In the genomic region with DNA sequence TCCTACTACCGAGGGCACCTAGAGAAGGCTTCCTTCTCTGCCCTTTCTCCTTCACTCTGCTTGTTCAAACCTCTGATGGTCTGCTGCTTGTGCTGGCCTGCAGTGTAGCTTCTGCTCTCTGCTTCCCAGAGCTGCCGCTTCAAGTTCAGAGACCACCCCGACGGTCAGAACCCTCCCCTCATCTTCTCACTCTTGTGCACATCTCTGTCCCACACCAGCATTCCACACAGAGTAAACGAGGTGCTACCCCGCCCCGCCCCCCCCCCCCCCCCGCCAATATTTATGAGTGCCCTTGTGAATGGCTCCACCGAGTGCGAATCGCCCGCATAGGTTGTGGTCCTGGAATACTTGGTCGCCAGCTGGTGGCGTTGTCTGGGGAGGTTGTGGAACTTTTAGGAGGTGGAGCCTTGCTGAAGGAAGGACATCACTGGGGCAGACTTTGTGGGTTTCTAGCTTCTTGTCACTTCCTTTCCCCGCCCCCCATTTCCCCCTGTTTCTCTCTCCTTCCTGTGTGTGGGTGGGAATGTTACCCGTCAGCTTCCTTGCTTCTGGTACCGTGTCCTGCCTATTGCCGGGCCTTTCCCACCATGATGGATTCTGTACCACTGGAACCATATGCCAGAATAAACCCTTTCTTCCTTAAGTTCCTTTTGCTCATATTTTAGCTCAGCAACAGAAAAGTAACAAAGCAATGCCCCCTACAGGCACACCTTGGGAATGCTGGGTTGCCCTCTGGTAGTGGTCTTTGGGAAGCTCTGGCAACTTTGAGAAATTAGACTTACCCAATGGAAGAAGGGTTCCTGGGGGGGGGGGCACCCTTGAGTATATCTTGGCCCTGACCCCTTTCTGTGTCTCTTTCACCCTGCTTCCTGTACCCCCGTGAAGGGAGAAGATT, we compare ENCODE assay signal across 8 mouse cellular contexts. TPM values are rescaled to one million over a fixed set of nuclear protein-coding genes. Genes with fewer than 3 reads are reported as not detected.
DNase-seq lines count a peak whose midpoint lies in the region; ATAC-seq lines count a peak whose summit lies in the region.

No protein-coding gene starts in this region.

- ATAC-seq in neural tube, embryonic 15.5 days (ENCODE audit: low FRiP score): no peak
- no peak for ATAC-seq in lung, embryonic 16.5 days (ENCODE audit: low read depth)

- WGBS in neural tube, embryonic 15.5 days: 36% methylated on average over 17 of the region's 19 CpGs
- 21% methylated on average over 15 of the region's 19 CpGs for WGBS in lung, embryonic 16.5 days

- H3K4me3 ChIP-seq in neural tube, embryonic 15.5 days (replicated peaks): no peak overlapping the region
- peak overlapping the region; percentile 30 for H3K4me3 ChIP-seq in brown adipose tissue, adult 24 weeks (ENCODE audit: insufficient read depth, low read depth, low read length)
- H3K4me3 ChIP-seq in lung, embryonic 16.5 days (ENCODE audit: low read length): no peak overlapping the region

- no peak overlapping the region for H3K27ac ChIP-seq in neural tube, embryonic 15.5 days (replicated peaks)
- H3K27ac ChIP-seq in brown adipose tissue, adult 24 weeks (replicated peaks; ENCODE audit: low read depth, low read length): peak overlapping the region; percentile 97
- H3K27ac ChIP-seq in lung, embryonic 16.5 days (ENCODE audit: low read length): peak overlapping the region; percentile 34; the same call in 1 of the 2 replicates

- peak; percentile 35 for DNase-seq in neural tube, embryonic 10.5 days (ENCODE audit: extremely low spot score, low spot score)
- DNase-seq in kidney, adult 8-10 months: peak; percentile 54
- DNase-seq in thymus, adult 18-20 months: peak; percentile 64 to 80
- DNase-seq in ovary, postnatal 10 days (ENCODE audit: low spot score): no peak
- DNase-seq in right cerebral cortex, postnatal 36 days (ENCODE audit: low spot score in 2 of 2): no peak

- H3K36me3 ChIP-seq in neural tube, embryonic 15.5 days: no peaks in the 10 kb centered on the region
- no peaks in the 10 kb centered on the region for H3K36me3 ChIP-seq in lung, embryonic 16.5 days (ENCODE audit: control insufficient read depth, insufficient read depth, low read length)

- no peak overlapping the region for H3K9ac ChIP-seq in neural tube, embryonic 15.5 days (replicated peaks)
- peak overlapping the region; percentile 13; the same call in 1 of the 2 replicates for H3K9ac ChIP-seq in lung, embryonic 16.5 days (ENCODE audit: low read length)

- H3K27me3 ChIP-seq in neural tube, embryonic 15.5 days (replicated peaks): no peaks in the 10 kb centered on the region
- no peaks in the 10 kb centered on the region for H3K27me3 ChIP-seq in lung, embryonic 16.5 days (ENCODE audit: control insufficient read depth, insufficient read depth, low read depth, low read length)

- H3K4me1 ChIP-seq in neural tube, embryonic 15.5 days: peaks cover 8% of the 10 kb centered on the region
- H3K4me1 ChIP-seq in brown adipose tissue, adult 24 weeks (ENCODE audit: control insufficient read depth, insufficient read depth, insufficient read length, low read length): peaks cover 8% of the 10 kb centered on the region
- H3K4me1 ChIP-seq in lung, embryonic 16.5 days (replicated peaks; ENCODE audit: control insufficient read depth, insufficient read depth, low read length): peaks cover 19% of the 10 kb centered on the region

- no peaks in the 10 kb centered on the region for H3K9me3 ChIP-seq in neural tube, embryonic 15.5 days (replicated peaks)
- H3K9me3 ChIP-seq in lung, embryonic 16.5 days (ENCODE audit: control insufficient read depth, low read length): no peaks in the 10 kb centered on the region

- no peak overlapping the region for H3K4me2 ChIP-seq in neural tube, embryonic 15.5 days
- peak overlapping the region; percentile 13; the same call in 1 of the 2 replicates for H3K4me2 ChIP-seq in lung, embryonic 16.5 days (ENCODE audit: low read depth, low read length)

RNA-seq across cellular contexts. Expression of a gene that starts 0.6 kb away (rescaled TPM):
- 174 and 212 TPM in 2 replicates for polyA plus RNA-seq in neural tube, embryonic 15.5 days (2015; fragmentation: Nextera tagmentation; extraction: Ambion mirVana)
- 24.7 and 34.9 TPM in 2 replicates for polyA plus RNA-seq in brown adipose tissue, adult 24 weeks (2012; ENCODE audit: insufficient read depth, insufficient read length, missing spikeins)
- polyA plus RNA-seq in lung, embryonic 16.5 days (2015; fragmentation: Nextera tagmentation; extraction: Ambion mirVana): 68.1 and 72.2 TPM in 2 replicates

RNA-seq across cellular contexts. Expression of a gene that starts 29.5 kb away (rescaled TPM):
- 21.1 and 24.8 TPM in 2 replicates for polyA plus RNA-seq in neural tube, embryonic 15.5 days (2015; fragmentation: Nextera tagmentation; extraction: Ambion mirVana)
- polyA plus RNA-seq in brown adipose tissue, adult 24 weeks (2012; ENCODE audit: insufficient read depth, insufficient read length, missing spikeins): 25.9 and 30.4 TPM in 2 replicates
- 0.64 and 0.89 TPM in 2 replicates for polyA plus RNA-seq in lung, embryonic 16.5 days (2015; fragmentation: Nextera tagmentation; extraction: Ambion mirVana)

RNA-seq across cellular contexts. Expression of a gene that starts 41.2 kb away (rescaled TPM):
- polyA plus RNA-seq in neural tube, embryonic 15.5 days (2015; fragmentation: Nextera tagmentation; extraction: Ambion mirVana): 0.50 and 4.0 TPM in 2 replicates
- not detected in 2 replicates for polyA plus RNA-seq in brown adipose tissue, adult 24 weeks (2012; ENCODE audit: insufficient read depth, insufficient read length, missing spikeins)
- polyA plus RNA-seq in lung, embryonic 16.5 days (2015; fragmentation: Nextera tagmentation; extraction: Ambion mirVana): 17.4 and 23.2 TPM in 2 replicates

Comparison
In these comparisons a context has a peak if more than half of its experiments do, and no peak if none do; other contexts are left out.
1. DNase-seq: peak in neural tube, embryonic 10.5 days (single experiment), kidney, adult 8-10 months (2 of 2) and thymus, adult 18-20 months (2 of 2); none in ovary, postnatal 10 days (single experiment) and right cerebral cortex, postnatal 36 days (0 of 2).
2. RNA of a gene that starts 29.5 kb away (polyA plus RNA-seq): 25.9 to 30.4 TPM in brown adipose tissue, adult 24 weeks and 21.1 to 24.8 TPM in neural tube, embryonic 15.5 days; 0.64 to 0.89 TPM in lung, embryonic 16.5 days; every median in the first group is over 10 times any median in the second.